Mouse (Mus musculus) forebrain, embryonic 14.5 days (tissue): ENCODE measurements at regions not wholly inside any gene's neighbourhood (a gene's known extent, or its start where the extent isn't known, plus 50 kb on each side); places are given as distances from the start of the nearest gene placed in this dataset.
"Not testable (repeated sequence)": the region's sequence is repeated elsewhere in the genome, so short reads cannot be mapped to it uniquely, and the experiment has no call there.

Experiments
- ATAC-seq: fragments of 200-750 bp; cut with Nextera tagmentation; 2 replicates; pipeline ENCODE4 v1.8.0; 2017; ENCODE audit warnings: mild to moderate bottlenecking, moderate library complexity
- DNase-seq: peaks from one replicate; pipeline ENCODE4 v3.0.0-alpha.2; 2015; ENCODE audit warnings: low spot score
- H3K27ac ChIP-seq: fragments of 300-500 bp; sonication (generic); 2 replicates; pipeline ENCODE4 v1.5.1; 2014; ENCODE audit warnings: low read depth, mild to moderate bottlenecking, control low read depth, low read length, moderate library complexity
- H3K27me3 ChIP-seq: fragments of 300-500 bp; sonication (generic); replicated peaks from 2 replicates; pipeline ENCODE4 v1.6.1; 2014; ENCODE audit warnings: low read length, control low read depth, mixed read lengths; ENCODE audit not compliant: control insufficient read depth, insufficient read depth
- H3K36me3 ChIP-seq: fragments of 300-500 bp; sonication (generic); 2 replicates; pipeline ENCODE4 v1.6.1; 2014; ENCODE audit warnings: low read length, control low read depth; ENCODE audit not compliant: control insufficient read depth, insufficient read depth
- H3K4me1 ChIP-seq: fragments of 300-500 bp; sonication (generic); 2 replicates; pipeline ENCODE4 v1.6.1; 2014; ENCODE audit warnings: antibody characterized with exemption, low read length, control low read depth; ENCODE audit not compliant: control insufficient read depth, insufficient read depth
- H3K4me2 ChIP-seq: fragments of 300-500 bp; sonication (generic); 2 replicates; pipeline ENCODE4 v1.6.1; 2014; ENCODE audit warnings: mild to moderate bottlenecking, control low read depth, low read length
- H3K4me3 ChIP-seq: fragments of 300-500 bp; sonication (generic); 2 replicates; pipeline ENCODE4 v1.5.1; 2014; ENCODE audit warnings: low read depth, low read length, control low read depth
- H3K9ac ChIP-seq: fragments of 300-500 bp; sonication (generic); 2 replicates; pipeline ENCODE4 v1.6.1; 2014; ENCODE audit warnings: mild to moderate bottlenecking, low read length, control low read depth, moderate library complexity
- H3K9me3 ChIP-seq: fragments of 300-500 bp; sonication (generic); replicated peaks from 2 replicates; pipeline ENCODE4 v1.6.1; 2016; ENCODE audit warnings: low read length, control low read depth, mixed read lengths; ENCODE audit not compliant: control insufficient read depth
- WGBS: fragments of 180-500 bp; shearing (Covaris S2); extraction: QIAGEN DNeasy Blood & Tissue Kit; methylation state at CpG from one replicate; pipeline ENCODE4 v1.1.7; 2014; 5-methylcytosine and 5-hydroxymethylcytosine counted together

DNA sequence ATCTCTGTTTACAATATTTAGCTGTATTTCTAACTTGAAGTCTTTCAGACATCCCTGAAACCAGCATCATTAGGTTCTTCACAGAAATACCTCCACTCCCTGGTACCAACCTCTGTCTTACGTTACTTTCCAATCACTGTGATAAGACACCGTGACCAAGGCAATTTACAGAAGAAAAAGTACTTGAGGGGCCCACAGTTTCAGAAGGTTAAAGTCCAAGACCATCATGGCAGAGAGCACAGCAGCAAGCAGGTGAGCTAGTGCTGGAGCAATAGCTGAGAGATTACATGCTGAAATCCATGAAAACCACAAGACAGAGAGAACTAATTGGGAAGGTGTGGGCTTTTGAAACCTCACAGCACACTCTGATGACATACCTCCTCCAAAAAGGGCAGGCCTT, 84.9 kb upstream of the Tgm3 start:
- 94% methylated on average over 2 of the region's 2 CpGs for WGBS
- H3K27me3 ChIP-seq = no peaks in the 10 kb centered on the region
- H3K4me3 ChIP-seq = no peak overlapping the region

DNA sequence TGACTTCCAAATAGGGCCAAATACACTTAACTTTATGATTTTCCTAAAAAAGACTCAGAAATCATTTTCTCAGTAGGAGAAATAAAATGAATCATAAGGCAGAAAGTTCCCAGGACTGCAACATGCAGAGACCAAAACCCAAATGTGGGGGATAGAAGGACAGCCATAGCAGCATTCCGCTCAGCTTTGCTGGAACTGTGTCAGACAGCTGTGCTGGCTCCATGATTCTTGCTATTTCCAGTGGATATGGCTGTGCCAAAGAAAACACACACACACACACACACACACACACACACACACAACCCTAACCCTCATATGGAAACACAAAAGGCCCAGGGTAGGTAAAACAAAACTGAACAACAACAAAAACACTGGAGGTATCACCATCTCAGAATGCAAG, 78.6 kb upstream of the Tgm3 start:
- Histone ChIP-seq H3K4me3 (no peak overlapping the region), H3K9ac (no peak overlapping the region), H3K27ac (no peak overlapping the region), H3K4me1 (no peaks in the 10 kb centered on the region), H3K9me3 (no peaks in the 10 kb centered on the region), H3K27me3 (no peaks in the 10 kb centered on the region), H3K36me3 (no peaks in the 10 kb centered on the region), H3K4me2 (no peak overlapping the region)
- no peak for ATAC-seq
- WGBS = 91% methylated on average over 1 of the region's 1 CpGs
- DNase-seq = no peak

More for the DNA sequence above, 84.9 kb upstream of the Tgm3 start:
- ATAC-seq = no peak
- H3K9me3 ChIP-seq = no peaks in the 10 kb centered on the region
- no peak overlapping the region for H3K9ac ChIP-seq
- H3K4me2 ChIP-seq = no peak overlapping the region
- H3K27ac ChIP-seq = no peak overlapping the region
- no peaks in the 10 kb centered on the region for H3K36me3 ChIP-seq
- H3K4me1 ChIP-seq = no peaks in the 10 kb centered on the region
- no peak for DNase-seq

DNA sequence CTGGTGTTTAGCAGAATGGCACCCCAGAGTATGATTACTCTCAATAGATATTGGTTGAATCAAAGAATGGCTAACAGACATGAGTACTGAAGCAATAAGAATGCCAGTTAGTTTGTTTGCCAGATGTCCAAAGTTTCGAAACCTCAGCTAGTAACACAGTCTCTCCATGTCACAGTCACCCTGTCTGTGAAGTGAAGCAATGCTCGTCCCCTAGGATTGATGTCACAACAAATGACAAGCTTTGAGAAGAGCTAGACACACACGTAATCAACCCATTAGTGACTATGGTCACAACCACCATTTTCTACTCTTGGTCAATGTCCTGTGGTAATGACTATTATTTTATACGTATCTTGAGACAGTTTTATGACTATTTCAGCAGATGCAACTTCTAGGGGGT, 69.3 kb upstream of the Tgm3 start:
- no peaks in the 10 kb centered on the region for H3K36me3 ChIP-seq
- H3K4me3 ChIP-seq = no peak overlapping the region
- no peak overlapping the region for H3K9ac ChIP-seq
- WGBS = 92% methylated on average over 4 of the region's 4 CpGs
- peaks cover 2% of the 10 kb centered on the region; the same call in 1 of the 2 replicates for H3K4me1 ChIP-seq
- no peaks in the 10 kb centered on the region for H3K9me3 ChIP-seq
- H3K4me2 ChIP-seq = no peak overlapping the region
- ATAC-seq (no peak), DNase-seq (no peak)
- no peak overlapping the region for H3K27ac ChIP-seq
- H3K27me3 ChIP-seq = no peaks in the 10 kb centered on the region

DNA sequence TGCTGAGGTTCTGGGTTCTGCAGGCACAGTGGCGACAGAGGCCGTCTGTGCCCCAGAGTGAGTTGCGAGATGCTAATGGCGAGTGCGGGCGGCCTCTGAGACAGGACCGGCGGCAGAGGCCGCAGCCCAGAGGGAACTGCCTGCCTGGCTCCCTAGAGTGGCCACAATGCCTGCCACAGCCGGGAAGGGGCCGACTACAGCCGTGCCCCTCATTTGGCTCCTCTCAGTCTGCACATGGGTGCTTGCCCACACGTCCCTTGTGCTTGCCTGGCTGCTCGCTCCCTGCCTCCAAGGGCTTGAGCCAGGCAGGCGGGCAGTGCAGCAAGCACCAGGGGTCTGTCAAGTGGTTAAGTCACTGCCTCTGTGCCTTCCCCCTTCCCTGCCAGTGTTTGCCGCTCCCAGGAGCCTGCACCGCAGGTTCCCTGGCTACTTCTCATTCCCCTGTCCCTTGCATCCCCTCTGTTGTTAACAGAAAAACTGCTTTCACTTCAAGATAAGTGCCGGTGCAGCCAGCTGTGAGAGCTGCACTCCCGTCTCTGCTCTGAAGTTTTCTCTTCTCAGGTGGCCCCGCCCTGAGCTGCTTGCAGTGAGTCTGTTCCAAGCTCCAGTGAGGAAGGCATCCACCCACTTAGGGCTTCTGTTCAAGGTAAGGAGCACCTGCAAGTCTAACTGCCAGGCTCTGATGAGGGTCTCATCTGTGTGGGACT, 64.1 kb upstream of the Tgm3 start:
- Histone ChIP-seq H3K27me3 (no peaks in the 10 kb centered on the region), H3K4me3 (0 out of 2 replicates have a peak overlapping the region, but pooled peaks have one; percentile 1), H3K9ac (peak overlapping the region; percentile 37; the same call in 1 of the 2 replicates), H3K36me3 (no peaks in the 10 kb centered on the region), H3K27ac (no peak overlapping the region), H3K9me3 (no peaks in the 10 kb centered on the region), H3K4me1 (peaks cover 4% of the 10 kb centered on the region; the same call in 1 of the 2 replicates), H3K4me2 (peak overlapping the region; percentile 35)
- ATAC-seq = no peak
- no peak for DNase-seq
- WGBS = 36% methylated on average over 20 of the region's 20 CpGs

DNA sequence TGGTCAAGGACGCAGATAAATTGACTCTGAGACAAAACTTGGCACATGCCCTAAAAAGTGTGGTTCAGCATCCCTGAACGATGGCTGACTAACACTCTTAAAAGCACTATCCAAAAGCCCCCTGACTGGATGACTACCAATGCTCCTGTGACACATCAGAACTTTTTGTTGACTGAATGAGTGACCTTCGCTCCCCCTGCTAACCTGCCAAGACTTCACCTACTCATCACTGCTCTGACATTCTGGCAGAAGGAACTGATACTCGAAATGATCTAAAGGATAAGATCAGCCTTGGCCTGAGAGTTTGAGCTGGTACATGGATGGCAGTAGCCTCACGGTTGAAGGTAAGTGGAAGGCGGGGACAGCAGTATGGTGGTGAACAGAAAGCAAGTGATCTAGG, 62.4 kb upstream of the Tgm3 start:
- H3K9me3 ChIP-seq, H3K27ac ChIP-seq, DNase-seq, H3K4me3 ChIP-seq, H3K4me2 ChIP-seq, H3K9ac ChIP-seq, H3K36me3 ChIP-seq, H3K27me3 ChIP-seq, H3K4me1 ChIP-seq, ATAC-seq: not testable (repeated sequence)
- 87% methylated on average over 6 of the region's 6 CpGs for WGBS

DNA sequence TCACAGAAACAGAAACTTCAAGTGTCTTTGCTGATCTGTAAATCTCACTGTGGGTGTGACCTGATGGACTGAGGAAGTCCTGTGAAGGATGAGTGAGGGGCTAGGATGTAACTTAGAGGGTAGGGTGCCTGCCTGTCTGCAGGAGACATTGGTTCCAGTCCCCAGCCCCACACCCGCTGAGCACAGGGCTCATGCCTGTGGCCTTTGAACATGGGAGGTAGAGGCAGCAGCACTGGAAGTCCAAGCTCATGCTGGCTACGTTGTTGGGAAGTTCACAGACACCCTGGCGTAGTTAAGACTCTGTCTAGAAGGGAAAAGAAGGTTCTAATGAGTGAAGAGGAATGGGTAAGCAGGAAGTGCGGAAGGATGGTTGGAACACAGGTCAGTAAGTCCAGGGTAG, 59.7 kb upstream of the Tgm3 start:
- no peak for DNase-seq
- no peaks in the 10 kb centered on the region for H3K27me3 ChIP-seq
- no peak overlapping the region for H3K27ac ChIP-seq
- 87% methylated on average over 4 of the region's 4 CpGs for WGBS
- no peak overlapping the region for H3K4me3 ChIP-seq
- no peak overlapping the region for H3K4me2 ChIP-seq
- H3K4me1 ChIP-seq = peaks cover 4% of the 10 kb centered on the region; the same call in 1 of the 2 replicates
- no peak for ATAC-seq
- H3K9me3 ChIP-seq = no peaks in the 10 kb centered on the region
- H3K36me3 ChIP-seq = no peaks in the 10 kb centered on the region
- H3K9ac ChIP-seq = no peak overlapping the region

DNA sequence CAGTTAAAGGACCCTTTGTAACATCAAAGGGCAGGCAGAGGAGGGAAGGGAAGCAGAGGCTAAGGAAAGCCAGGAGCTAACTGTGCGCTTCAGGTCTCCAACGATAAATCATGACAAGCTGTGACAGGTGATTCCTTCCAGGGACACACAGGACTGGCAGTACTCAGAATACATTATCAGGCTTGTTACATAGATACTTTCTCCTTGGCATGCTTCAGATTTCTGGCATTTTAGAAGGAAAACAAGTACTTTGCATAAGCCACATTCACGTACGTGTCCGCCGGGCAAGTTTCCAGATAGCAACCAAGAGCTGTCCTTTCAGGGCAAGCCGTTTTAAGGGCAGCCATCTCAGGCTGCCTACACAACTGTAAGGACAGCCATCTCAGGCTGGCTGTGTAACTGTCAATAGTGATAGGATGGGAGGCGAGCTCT, 56.9 kb upstream of the Tgm3 start:
- no peak overlapping the region for H3K4me2 ChIP-seq
- ATAC-seq = no peak
- no peaks in the 10 kb centered on the region for H3K36me3 ChIP-seq
- no peaks in the 10 kb centered on the region for H3K4me1 ChIP-seq
- no peak overlapping the region for H3K27ac ChIP-seq
- no peak overlapping the region for H3K4me3 ChIP-seq
- no peaks in the 10 kb centered on the region for H3K27me3 ChIP-seq
- no peaks in the 10 kb centered on the region for H3K9me3 ChIP-seq
- no peak overlapping the region for H3K9ac ChIP-seq
- peak; percentile 4 for DNase-seq
- WGBS = 66% methylated on average over 8 of the region's 8 CpGs

DNA sequence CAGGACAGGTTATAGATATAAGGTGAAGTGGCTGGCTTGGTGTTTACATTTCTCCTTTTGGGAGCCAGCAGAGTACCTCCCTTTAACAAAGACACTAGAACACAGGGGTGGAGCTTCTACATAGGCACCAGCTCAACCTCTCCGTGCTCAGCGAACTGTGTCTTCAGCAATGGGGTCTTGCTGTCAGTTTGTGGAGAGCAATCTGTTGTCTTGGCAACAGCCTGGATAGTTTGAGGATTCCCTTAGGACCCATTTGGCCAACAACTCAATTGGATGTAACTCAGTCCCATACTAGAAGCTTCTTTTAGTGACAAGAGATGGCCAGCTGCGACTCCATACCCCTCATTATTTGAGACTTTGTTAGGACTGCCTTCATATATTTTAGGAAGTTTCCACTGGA, 54.0 kb upstream of the Tgm3 start:
- H3K4me1 ChIP-seq = no peaks in the 10 kb centered on the region
- H3K9me3 ChIP-seq = no peaks in the 10 kb centered on the region
- H3K4me3 ChIP-seq = no peak overlapping the region
- no peaks in the 10 kb centered on the region for H3K27me3 ChIP-seq
- no peak overlapping the region for H3K4me2 ChIP-seq
- no peaks in the 10 kb centered on the region for H3K36me3 ChIP-seq
- WGBS = 78% methylated on average over 3 of the region's 3 CpGs
- DNase-seq (no peak), ATAC-seq (no peak)
- H3K9ac ChIP-seq = no peak overlapping the region
- no peak overlapping the region for H3K27ac ChIP-seq

DNA sequence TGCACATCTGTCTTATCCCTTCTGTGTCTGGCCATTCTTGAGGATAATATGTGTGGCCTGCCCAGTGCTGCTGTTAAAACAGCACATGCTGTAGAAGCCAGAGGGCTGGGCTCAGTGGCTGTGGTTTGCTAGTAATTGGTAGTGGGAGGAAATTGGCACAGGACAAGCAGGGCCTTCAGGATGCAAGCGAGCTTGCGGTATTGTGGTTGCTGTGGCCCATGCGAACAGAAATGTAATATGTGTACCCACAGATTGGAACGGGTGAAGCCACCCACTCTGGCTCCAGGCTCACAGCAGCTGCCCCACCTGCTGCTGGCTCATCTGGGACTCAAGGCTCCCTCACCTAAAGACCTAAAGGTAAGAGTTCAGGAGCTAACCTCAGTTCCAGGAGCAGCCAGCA, 51.8 kb upstream of the Tgm3 start:
- Histone ChIP-seq H3K27ac (no peak overlapping the region), H3K4me3 (no peak overlapping the region), H3K9ac (no peak overlapping the region), H3K9me3 (no peaks in the 10 kb centered on the region), H3K27me3 (no peaks in the 10 kb centered on the region), H3K36me3 (no peaks in the 10 kb centered on the region), H3K4me1 (no peaks in the 10 kb centered on the region), H3K4me2 (no peak overlapping the region)
- 90% methylated on average over 4 of the region's 4 CpGs for WGBS
- DNase-seq (no peak), ATAC-seq (no peak)
